In genomic region chr11:24139432-24139831, GRCm38 (mm10) we compare ENCODE assay signal across 27 mouse cellular contexts.
DNase-seq lines count a peak whose midpoint lies in the region; ATAC-seq and TF ChIP-seq lines count a peak whose summit lies in the region.
"Had no signal": no experiment of that assay in that cellular context is flagged by ENCODE, and none has a peak within 500 bp of the region (broad histone marks: within the 10 kb centered on the region; RNA-seq: fewer than 3 reads in every experiment).

No protein-coding gene starts in this region.

- no peak for TF ChIP-seq CTCF in layer of hippocampus, adult 2 months (conservative IDR thresholded peaks at IDR 0.05)
- TF ChIP-seq CTCF in spleen, adult 2 months (IDR thresholded peaks at IDR 0.05; ENCODE audit: extremely low read depth, insufficient read depth, insufficient read length, insufficient replicate concordance) = no peak

- H3K27ac ChIP-seq in layer of hippocampus, adult 2 months = peak overlapping the region; percentile 95; the same call in 1 of the 2 replicates
- H3K27ac ChIP-seq in spleen, adult 2 months (ENCODE audit: insufficient read depth, low read length) = peak overlapping the region; percentile 82
- H3K27ac ChIP-seq: embryonic facial prominence, embryonic 15.5 days; gastrocnemius, adult 2 months; heart, embryonic 10.5 days; hindbrain, embryonic 10.5 days; intestine, embryonic 15.5 days; limb, embryonic 12.5 days; liver, embryonic 14.5 days; neural tube, embryonic 12.5 days had no signal

- peaks cover 2% of the 10 kb centered on the region; the same call in 1 of the 2 replicates for H3K36me3 ChIP-seq in spleen, adult 2 months (ENCODE audit: control insufficient read depth, insufficient read depth, low read length)
- H3K36me3 ChIP-seq: heart, embryonic 10.5 days; intestine, embryonic 15.5 days had no signal

- DNase-seq in layer of hippocampus, adult 2 months (ENCODE audit: low spot score in 2 of 2) = no peak
- DNase-seq in layer of hippocampus, postnatal 36 days = no peak
- DNase-seq in spleen, adult 2 months (ENCODE audit: low read depth in 1 of 2, low spot score in 2 of 2) = no peak
- no peak for DNase-seq in spleen, postnatal 10 days (ENCODE audit: low spot score in 2 of 2)
- no peak for DNase-seq in T-cell, adult 2 months (ENCODE audit: low spot score)
- DNase-seq in ovary, postnatal 14 days (ENCODE audit: low spot score) = no peak
- DNase-seq: adrenal gland, postnatal 10 days; cerebellum, adult 8-10 months; cerebellum, postnatal 36 days; gastrocnemius, adult 2 months; kidney, adult 8-10 months; kidney, postnatal 10 days; lung, postnatal 10 days; midbrain, embryonic 14.5 days; right cerebral cortex, adult 18-20 months; thymus, postnatal 25 days had no signal

- no peak for TF ChIP-seq POLR2A in spleen, adult 2 months (IDR thresholded peaks at IDR 0.05; ENCODE audit: low read depth, low read length)

- no peaks in the 10 kb centered on the region for H3K27me3 ChIP-seq in spleen, adult 2 months (ENCODE audit: control insufficient read depth, insufficient read depth, low read length)
- H3K27me3 ChIP-seq: embryonic facial prominence, embryonic 15.5 days; intestine, embryonic 15.5 days; limb, embryonic 12.5 days; neural tube, embryonic 12.5 days had no signal

- no peak overlapping the region for H3K4me3 ChIP-seq in layer of hippocampus, adult 2 months
- H3K4me3 ChIP-seq in spleen, adult 2 months (ENCODE audit: extremely low read depth, insufficient read depth, insufficient read length) = no peak overlapping the region
- H3K4me3 ChIP-seq: embryonic facial prominence, embryonic 15.5 days; gastrocnemius, adult 2 months; heart, embryonic 10.5 days; hindbrain, embryonic 10.5 days; intestine, embryonic 15.5 days; limb, embryonic 12.5 days; neural tube, embryonic 12.5 days had no signal

- 34% methylated on average over 6 of the region's 6 CpGs for WGBS in spleen, adult 2 months

- H3K4me1 ChIP-seq in spleen, adult 2 months (ENCODE audit: control insufficient read depth, insufficient read depth, insufficient read length) = peaks cover 63% of the 10 kb centered on the region; the same call in 1 of the 2 replicates

- peak; percentile 70 to 81 for ATAC-seq in hematopoietic stem cell, adult 5-6 weeks (replicated peaks in 1 of 2; ENCODE audit: insufficient read depth in 1 of 2, low FRiP score in 2 of 2, low TSS enrichment in 1 of 2, low read depth in 1 of 2, poor library complexity in 2 of 2, severe bottlenecking in 2 of 2)
- ATAC-seq: forebrain, embryonic 14.5 days; hindbrain, embryonic 16.5 days; intestine, embryonic 15.5 days; Patski had no signal
